Mouse (Mus musculus): ENCODE results near the gene Dkc1.

DNA sequence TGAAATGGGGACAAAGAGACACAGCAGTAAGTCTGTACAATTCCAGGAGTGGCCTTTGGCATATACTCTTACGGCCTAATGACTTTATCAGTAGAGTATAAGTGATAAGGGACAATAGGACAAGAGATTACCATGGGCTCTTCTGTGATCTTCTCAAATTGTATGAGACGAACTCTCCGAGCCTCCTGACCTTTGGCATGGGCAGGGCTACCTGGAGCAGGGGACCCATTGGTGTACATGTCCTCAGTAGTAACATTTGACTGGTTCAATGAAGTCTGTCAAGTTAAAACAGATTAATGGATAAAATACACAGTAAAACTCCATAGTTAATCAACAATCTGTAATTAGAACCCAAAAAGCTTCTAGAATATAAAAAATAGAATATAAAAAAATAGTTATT, 30.0 kb downstream of the Dkc1 start:
- TF ChIP-seq CTCF (IDR thresholded peaks at IDR 0.05; ENCODE audit: low read depth) = no peak
- TF ChIP-seq EP300 (IDR thresholded peaks at IDR 0.05; ENCODE audit: low read depth) = no peak

All from liver, embryonic 14.5 days (tissue).